Mouse (Mus musculus): ENCODE measurements at regions not wholly inside any gene's neighbourhood (a gene's known extent, or its start where the extent isn't known, plus 50 kb on each side); places are given as distances from the start of the nearest gene placed in this dataset.

DNA sequence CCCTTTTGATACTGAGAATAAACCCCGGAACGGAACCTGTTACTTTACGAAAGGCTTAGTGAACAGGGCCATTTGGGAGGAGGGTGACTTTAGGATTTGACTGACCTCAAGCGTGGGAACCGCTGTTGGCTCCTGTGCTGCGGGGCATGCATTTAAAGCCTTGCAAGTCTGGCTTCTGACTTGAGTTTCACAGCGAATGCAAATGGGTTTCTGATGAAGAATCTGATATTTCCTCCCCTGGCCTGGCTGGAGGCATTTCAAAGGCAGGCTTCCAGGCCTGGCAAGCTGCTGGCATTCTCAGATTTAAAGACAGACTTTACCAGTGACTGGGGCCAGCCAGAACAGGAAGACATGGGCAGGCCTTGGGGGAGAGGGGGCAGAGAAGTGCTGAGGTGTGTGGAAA, 413.6 kb upstream of the Mki67 start:
- H3K9ac ChIP-seq: no peak overlapping the region
- H3K4me1 ChIP-seq: peaks cover 22% of the 10 kb centered on the region
- H3K9me3 ChIP-seq: no peaks in the 10 kb centered on the region
- no peaks in the 10 kb centered on the region for H3K36me3 ChIP-seq
- no peak for ATAC-seq (ENCODE audit: insufficient number of reproducible peaks, low FRiP score, low TSS enrichment, low read depth)
- H3K4me2 ChIP-seq: no peak overlapping the region
- peak overlapping the region; percentile 39; the same call in 1 of the 2 replicates for H3K27ac ChIP-seq
- H3K4me3 ChIP-seq: no peak overlapping the region
- 34% methylated on average over 7 of the region's 7 CpGs for WGBS
- 0 out of 2 replicates have a peak, but pooled peaks cover 5% of the 10 kb centered on the region for H3K27me3 ChIP-seq

DNA sequence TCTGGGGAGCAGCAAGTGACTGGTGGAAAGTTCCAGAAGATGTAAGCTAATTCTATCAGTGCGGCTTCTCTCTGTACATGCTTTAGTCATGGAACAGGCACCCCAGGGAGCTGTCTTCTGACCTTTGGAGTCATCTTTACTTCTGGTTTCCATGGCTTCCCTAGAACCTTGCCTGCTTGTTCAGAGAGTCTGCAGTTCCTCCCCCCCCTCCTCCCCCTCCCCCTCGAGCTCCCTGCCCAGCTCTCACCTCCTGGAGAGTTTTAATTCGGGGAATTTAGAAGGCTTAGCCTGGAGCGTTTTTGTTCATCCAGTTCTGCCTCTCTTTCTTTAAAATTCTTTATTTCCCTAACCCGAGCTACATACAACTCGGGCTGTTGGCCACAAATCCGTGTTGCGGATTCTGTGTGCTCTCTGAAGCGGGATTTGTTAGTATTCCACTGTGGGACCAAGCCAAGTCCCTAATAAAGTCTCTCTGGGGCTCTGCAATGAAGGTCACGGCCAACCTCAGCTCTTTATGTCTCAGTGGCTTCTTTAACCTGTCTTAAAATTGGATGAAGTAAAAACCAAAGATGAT, 414.6 kb upstream of the Mki67 start:
- no peak overlapping the region for H3K4me3 ChIP-seq
- H3K4me2 ChIP-seq: no peak overlapping the region
- WGBS: 21% methylated on average over 10 of the region's 10 CpGs
- ATAC-seq (ENCODE audit: insufficient number of reproducible peaks, low FRiP score, low TSS enrichment, low read depth): no peak
- H3K9ac ChIP-seq: no peak overlapping the region
- no peaks in the 10 kb centered on the region for H3K9me3 ChIP-seq
- no peak overlapping the region for H3K27ac ChIP-seq
- no peaks in the 10 kb centered on the region for H3K27me3 ChIP-seq
- H3K4me1 ChIP-seq: peaks cover 18% of the 10 kb centered on the region
- no peaks in the 10 kb centered on the region for H3K36me3 ChIP-seq

DNA sequence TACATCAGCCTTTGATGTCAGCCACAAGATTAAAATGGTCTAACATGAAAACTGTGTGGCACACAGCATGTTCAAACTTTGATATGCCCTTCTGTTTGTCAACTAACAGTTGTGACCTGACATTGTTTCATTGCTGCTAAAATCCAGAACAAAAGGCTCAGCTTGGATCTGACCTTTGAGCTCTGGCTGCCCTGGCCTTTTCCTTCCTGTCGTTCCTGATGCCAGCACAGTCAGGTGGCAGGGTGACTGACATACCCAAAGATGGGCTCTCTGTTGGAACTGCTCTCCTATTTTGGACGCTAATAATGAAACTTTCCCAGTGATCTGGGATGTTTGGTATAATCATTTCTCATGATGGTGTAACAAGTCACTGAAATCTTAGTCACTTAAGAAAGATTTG, 416.8 kb upstream of the Mki67 start:
- Histone ChIP-seq H3K9ac (no peak overlapping the region), H3K4me1 (peaks cover 16% of the 10 kb centered on the region), H3K36me3 (no peaks in the 10 kb centered on the region), H3K4me3 (no peak overlapping the region), H3K9me3 (no peaks in the 10 kb centered on the region), H3K27me3 (no peaks in the 10 kb centered on the region), H3K27ac (no peak overlapping the region), H3K4me2 (no peak overlapping the region)
- WGBS: 72% methylated on average over 2 of the region's 2 CpGs
- no peak for ATAC-seq (ENCODE audit: insufficient number of reproducible peaks, low FRiP score, low TSS enrichment, low read depth)

DNA sequence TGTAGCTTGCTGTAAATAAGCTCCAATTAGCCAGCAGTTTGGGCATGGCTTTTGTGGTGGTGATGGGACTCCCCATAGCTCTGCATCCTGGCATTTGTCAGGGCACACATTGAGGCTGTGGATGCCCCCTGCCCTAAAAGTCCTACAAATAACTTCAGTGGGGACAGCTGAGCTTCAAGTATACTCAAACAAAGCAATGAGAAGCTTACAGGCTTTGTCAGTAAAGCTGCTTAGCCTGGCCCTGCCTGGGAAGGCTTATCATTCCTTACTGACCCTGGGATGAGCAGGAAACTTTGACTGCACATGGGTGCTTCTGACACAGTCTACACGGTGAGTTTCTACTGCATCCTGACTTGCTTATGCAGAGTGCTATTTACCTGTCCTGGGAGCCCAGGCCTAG, 420.5 kb upstream of the Mki67 start:
- Histone ChIP-seq H3K9me3 (no peaks in the 10 kb centered on the region), H3K4me3 (no peak overlapping the region), H3K27ac (no peak overlapping the region), H3K4me2 (no peak overlapping the region), H3K9ac (no peak overlapping the region), H3K36me3 (no peaks in the 10 kb centered on the region), H3K4me1 (no peaks in the 10 kb centered on the region), H3K27me3 (no peaks in the 10 kb centered on the region)
- no peak for ATAC-seq (ENCODE audit: insufficient number of reproducible peaks, low FRiP score, low TSS enrichment, low read depth)
- 83% methylated on average over 1 of the region's 1 CpGs for WGBS

DNA sequence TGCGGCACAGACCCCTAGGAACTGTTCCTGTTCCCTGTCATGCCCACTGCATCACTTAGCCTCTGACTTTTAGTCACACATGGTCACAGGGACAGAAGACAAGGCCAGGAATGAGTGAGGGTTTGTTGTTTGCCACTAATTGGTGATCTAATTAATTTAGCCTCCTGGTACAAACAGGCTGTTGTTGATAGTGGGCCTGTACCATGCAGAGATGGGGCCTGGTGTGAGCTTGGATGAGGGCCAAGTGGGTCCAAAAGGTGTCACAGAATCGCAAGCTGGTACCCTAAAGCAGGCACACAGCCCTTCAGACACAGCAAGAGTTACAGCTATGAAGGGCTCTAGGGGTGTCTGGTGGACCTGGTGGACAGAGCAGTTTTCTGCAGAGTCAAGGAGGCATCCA, 421.2 kb upstream of the Mki67 start:
- no peaks in the 10 kb centered on the region for H3K9me3 ChIP-seq
- ATAC-seq (ENCODE audit: insufficient number of reproducible peaks, low FRiP score, low TSS enrichment, low read depth): no peak
- 77% methylated on average over 2 of the region's 2 CpGs for WGBS
- H3K4me3 ChIP-seq: no peak overlapping the region
- no peak overlapping the region for H3K9ac ChIP-seq
- no peaks in the 10 kb centered on the region for H3K4me1 ChIP-seq
- H3K36me3 ChIP-seq: no peaks in the 10 kb centered on the region
- no peaks in the 10 kb centered on the region for H3K27me3 ChIP-seq
- no peak overlapping the region for H3K27ac ChIP-seq
- H3K4me2 ChIP-seq: no peak overlapping the region

DNA sequence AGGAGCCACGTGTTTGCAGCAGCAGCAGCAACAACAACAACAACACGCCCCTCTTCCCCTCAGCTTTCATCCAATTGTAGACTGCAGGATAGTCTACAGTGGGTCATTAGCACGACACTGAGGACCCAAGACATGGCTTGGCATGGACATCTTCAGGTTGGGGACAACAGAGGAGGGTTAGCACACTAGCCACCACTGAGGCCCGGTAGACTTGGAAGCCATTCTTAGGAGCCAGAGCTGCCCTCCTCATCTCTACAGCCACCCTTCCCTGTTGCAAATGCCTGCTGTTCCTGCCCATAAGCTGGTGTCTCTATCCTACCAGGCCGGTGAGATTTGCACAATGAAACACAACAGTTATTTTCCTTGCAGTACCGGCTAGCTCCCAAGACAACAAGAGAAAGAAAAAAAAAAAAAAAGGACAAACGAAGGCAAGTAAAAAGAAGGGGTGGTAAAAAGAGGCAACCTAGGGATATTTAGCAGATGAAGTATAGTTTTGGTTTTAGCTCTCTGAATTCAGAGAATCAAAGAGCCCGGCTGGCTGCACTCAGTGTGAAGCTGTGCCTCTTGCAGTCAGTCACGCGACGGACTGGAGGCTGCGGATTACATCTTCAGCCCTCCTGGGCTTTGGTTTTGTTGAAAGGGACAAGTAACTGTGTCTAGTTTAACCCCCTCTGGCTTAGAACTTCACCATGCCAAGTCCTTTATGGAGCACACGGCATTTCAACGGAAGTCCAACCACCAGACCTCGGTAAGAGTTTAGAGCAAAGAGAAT, 421.9 kb upstream of the Mki67 start:
- Histone ChIP-seq H3K36me3 (no peaks in the 10 kb centered on the region), H3K27me3 (no peaks in the 10 kb centered on the region), H3K27ac (no peak overlapping the region), H3K4me1 (no peaks in the 10 kb centered on the region), H3K4me3 (no peak overlapping the region), H3K9ac (no peak overlapping the region), H3K9me3 (no peaks in the 10 kb centered on the region), H3K4me2 (no peak overlapping the region)
- ATAC-seq (ENCODE audit: insufficient number of reproducible peaks, low FRiP score, low TSS enrichment, low read depth): no peak
- WGBS: 80% methylated on average over 15 of the region's 15 CpGs

DNA sequence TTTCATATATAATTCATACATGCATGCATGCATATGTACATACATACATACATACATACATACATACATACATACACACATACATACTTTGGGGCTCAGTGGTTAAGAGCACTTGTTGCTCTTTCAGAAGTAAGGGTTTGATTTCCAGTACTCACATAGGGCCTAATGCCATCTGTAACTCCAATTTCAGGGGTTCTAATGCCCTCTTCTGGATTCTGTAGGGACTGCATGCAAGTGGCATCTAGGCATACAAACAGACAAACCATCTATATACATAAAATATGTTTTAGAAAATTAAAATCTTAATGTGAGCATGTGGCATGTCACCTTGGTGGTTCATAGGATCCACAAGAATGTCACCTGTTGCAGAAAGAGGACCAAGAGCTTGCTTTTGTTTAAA, 426.7 kb upstream of the Mki67 start:
- Histone ChIP-seq H3K4me1 (no peaks in the 10 kb centered on the region), H3K4me2 (no peak overlapping the region), H3K9me3 (no peaks in the 10 kb centered on the region), H3K36me3 (no peaks in the 10 kb centered on the region), H3K4me3 (no peak overlapping the region), H3K9ac (no peak overlapping the region), H3K27me3 (peaks cover 3% of the 10 kb centered on the region; the same call in 1 of the 2 replicates), H3K27ac (no peak overlapping the region)
- no peak for ATAC-seq (ENCODE audit: insufficient number of reproducible peaks, low FRiP score, low TSS enrichment, low read depth)

DNA sequence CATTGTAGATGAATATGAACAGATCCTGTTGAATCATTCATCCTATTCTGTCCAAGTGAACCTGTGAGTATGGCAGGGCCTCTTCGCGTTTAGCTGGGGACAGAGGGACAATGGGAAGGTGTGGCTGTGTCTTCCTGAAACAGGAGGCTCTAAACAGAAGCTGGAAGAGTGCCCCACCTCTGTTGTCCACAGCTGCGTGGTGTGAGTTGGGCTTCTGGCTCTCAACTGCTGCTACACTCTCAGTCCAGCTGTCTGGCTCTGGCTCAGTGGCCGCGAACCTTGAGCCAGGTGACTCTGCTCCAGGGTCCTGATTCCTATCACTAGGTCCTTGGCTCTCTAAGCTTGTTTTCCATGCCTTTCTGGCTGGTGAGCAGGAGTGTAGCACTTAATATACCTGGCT, 434.0 kb upstream of the Mki67 start:
- no peaks in the 10 kb centered on the region for H3K36me3 ChIP-seq
- H3K27ac ChIP-seq: no peak overlapping the region
- peaks cover 4% of the 10 kb centered on the region; the same call in 1 of the 2 replicates for H3K27me3 ChIP-seq
- no peak overlapping the region for H3K4me3 ChIP-seq
- H3K4me2 ChIP-seq: no peak overlapping the region
- peaks cover 9% of the 10 kb centered on the region for H3K4me1 ChIP-seq
- H3K9me3 ChIP-seq: no peaks in the 10 kb centered on the region
- 71% methylated on average over 5 of the region's 5 CpGs for WGBS
- H3K9ac ChIP-seq: no peak overlapping the region
- no peak for ATAC-seq (ENCODE audit: insufficient number of reproducible peaks, low FRiP score, low TSS enrichment, low read depth)

DNA sequence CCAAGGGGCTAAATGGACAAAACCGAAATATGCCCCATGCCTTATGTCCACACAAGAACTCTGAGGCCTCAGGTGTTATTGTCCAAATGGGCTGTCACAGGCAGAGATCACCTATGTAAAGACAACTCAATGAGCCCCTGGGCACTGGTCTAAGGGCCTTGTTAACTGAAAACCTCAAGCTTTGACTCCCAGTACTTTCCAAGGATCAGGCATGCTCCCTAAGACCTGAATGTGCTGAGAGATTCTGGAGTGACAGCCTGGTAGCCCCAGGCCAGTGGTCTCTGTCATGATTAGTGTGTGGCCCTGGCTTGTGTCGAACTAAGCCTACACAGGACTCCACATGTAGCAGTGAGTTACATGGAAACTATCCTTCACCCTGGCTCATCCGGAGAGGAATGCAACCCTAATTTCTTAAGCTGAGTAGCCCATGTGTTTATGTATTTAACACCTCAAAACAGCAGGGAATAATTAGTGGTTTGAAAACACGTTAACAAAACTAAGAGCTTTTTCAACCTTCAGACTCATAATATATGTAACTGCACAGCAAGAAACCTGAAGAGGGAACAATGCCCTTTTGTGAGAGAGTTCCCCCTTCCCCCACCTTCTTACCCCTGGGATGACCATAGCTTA, 435.3 kb upstream of the Mki67 start:
- H3K36me3 ChIP-seq: no peaks in the 10 kb centered on the region
- no peaks in the 10 kb centered on the region for H3K9me3 ChIP-seq
- ATAC-seq (ENCODE audit: insufficient number of reproducible peaks, low FRiP score, low TSS enrichment, low read depth): no peak
- peaks cover 4% of the 10 kb centered on the region; the same call in 1 of the 2 replicates for H3K27me3 ChIP-seq
- no peak overlapping the region for H3K4me2 ChIP-seq
- H3K27ac ChIP-seq: no peak overlapping the region
- WGBS: 47% methylated on average over 4 of the region's 4 CpGs
- peaks cover 9% of the 10 kb centered on the region for H3K4me1 ChIP-seq
- H3K4me3 ChIP-seq: no peak overlapping the region
- no peak overlapping the region for H3K9ac ChIP-seq

DNA sequence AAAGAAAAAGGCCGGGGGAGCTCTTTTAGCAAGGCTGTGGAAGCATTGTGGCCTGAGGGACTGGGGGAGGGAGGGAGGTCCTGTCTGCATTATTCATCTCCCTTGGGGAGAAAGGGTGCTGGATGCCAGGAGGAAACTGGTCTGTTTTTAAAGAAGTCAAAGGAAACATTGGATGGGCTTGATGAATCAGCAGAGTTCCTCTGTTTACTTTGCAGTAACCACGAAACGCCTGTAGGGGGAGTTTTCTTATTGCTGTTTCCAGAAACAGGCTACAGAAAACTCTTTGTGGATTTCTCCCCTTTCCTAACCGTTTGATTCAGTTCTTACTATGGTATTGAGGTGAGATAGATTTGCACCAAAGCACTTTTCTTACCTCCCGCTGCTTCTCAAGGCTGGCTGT, 436.3 kb upstream of the Mki67 start:
- 20% methylated on average over 5 of the region's 5 CpGs for WGBS
- H3K27ac ChIP-seq: no peak overlapping the region

DNA sequence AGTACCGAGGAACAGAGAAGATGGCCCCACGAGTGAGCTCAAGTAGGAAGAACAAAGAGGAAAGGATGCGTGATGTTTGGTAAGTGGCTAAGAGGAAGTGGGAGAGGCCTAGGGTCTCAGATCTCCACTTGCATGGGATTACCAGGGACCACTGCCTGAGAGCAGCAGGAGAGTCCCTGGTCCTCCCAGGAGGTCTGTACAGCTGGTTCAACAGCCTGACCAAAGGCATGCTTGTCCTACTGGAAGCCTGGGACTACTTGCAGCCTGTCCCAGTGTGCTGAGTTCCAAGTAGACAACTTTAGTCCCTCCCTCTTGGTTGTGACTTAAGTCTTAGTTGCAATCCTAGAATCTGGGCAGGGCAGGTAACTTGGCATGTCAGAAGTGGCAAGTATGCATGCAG, 437.5 kb upstream of the Mki67 start:
- Histone ChIP-seq H3K27ac (no peak overlapping the region), H3K4me3 (no peak overlapping the region), H3K9me3 (no peaks in the 10 kb centered on the region), H3K4me2 (no peak overlapping the region), H3K9ac (no peak overlapping the region), H3K36me3 (no peaks in the 10 kb centered on the region), H3K4me1 (peaks cover 9% of the 10 kb centered on the region), H3K27me3 (no peaks in the 10 kb centered on the region)
- ATAC-seq (ENCODE audit: insufficient number of reproducible peaks, low FRiP score, low TSS enrichment, low read depth): no peak
- 87% methylated on average over 3 of the region's 3 CpGs for WGBS

More for the DNA sequence above, 436.3 kb upstream of the Mki67 start:
- Histone ChIP-seq H3K4me3 (no peak overlapping the region), H3K4me1 (peaks cover 9% of the 10 kb centered on the region), H3K36me3 (no peaks in the 10 kb centered on the region), H3K27me3 (peaks cover 4% of the 10 kb centered on the region; the same call in 1 of the 2 replicates), H3K9me3 (no peaks in the 10 kb centered on the region), H3K9ac (no peak overlapping the region), H3K4me2 (no peak overlapping the region)
- ATAC-seq (ENCODE audit: insufficient number of reproducible peaks, low FRiP score, low TSS enrichment, low read depth): no peak

DNA sequence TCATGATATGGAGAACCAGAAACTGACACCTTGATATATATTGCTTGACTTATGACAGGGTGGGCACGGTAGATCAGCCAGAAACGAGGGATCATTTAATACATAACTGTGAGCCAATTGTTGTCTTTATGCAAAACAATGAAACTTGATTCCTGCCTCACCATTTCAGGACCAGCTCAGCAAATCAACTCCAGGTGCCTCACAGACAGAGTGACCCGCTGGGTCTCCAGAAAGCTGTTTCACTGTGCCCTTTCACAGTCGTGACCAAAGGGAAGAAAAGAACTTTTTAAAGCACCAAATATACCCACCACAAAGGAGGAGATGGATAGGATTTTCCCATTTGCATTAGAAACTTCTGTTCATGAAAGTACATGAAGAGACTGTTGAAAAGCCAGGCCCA, 443.0 kb upstream of the Mki67 start:
- ATAC-seq (ENCODE audit: insufficient number of reproducible peaks, low FRiP score, low TSS enrichment, low read depth): no peak
- no peak overlapping the region for H3K4me3 ChIP-seq
- WGBS: 11% methylated on average over 4 of the region's 4 CpGs
- no peaks in the 10 kb centered on the region for H3K27me3 ChIP-seq
- no peak overlapping the region for H3K9ac ChIP-seq
- H3K36me3 ChIP-seq: no peaks in the 10 kb centered on the region
- no peak overlapping the region for H3K4me2 ChIP-seq
- H3K9me3 ChIP-seq: no peaks in the 10 kb centered on the region
- H3K27ac ChIP-seq: no peak overlapping the region
- H3K4me1 ChIP-seq: peaks cover 14% of the 10 kb centered on the region; the same call in 1 of the 2 replicates
